Mouse (Mus musculus): ENCODE measurements around the gene Pbxip1.

The Pbxip1 gene

GRCm38 (mm10) chr3:89490790-89491189, 54.3 kb downstream of the Pbxip1 start:
- DNase-seq, result no peak

DNA sequence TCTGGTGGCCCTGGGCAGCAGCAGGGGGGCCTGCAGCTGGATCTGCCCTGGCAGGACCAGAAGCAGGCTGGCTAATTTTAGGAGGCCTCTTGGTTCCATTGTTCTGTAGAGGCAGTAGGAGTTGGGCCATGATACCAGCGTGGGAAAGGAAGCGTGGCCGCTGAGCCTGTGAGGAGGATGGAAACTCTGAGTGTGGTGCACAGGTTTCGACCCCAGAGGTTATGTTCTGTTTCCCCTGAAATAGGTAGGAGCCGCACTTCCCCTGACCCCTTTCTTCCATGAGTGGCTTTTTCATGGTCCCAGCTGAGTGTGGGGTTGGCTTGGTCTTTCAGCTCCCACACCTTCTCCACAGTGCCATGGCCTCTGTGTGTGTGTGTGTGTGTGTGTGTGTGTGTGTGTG, 55.1 kb downstream of the Pbxip1 start:
- no peak for DNase-seq

DNA sequence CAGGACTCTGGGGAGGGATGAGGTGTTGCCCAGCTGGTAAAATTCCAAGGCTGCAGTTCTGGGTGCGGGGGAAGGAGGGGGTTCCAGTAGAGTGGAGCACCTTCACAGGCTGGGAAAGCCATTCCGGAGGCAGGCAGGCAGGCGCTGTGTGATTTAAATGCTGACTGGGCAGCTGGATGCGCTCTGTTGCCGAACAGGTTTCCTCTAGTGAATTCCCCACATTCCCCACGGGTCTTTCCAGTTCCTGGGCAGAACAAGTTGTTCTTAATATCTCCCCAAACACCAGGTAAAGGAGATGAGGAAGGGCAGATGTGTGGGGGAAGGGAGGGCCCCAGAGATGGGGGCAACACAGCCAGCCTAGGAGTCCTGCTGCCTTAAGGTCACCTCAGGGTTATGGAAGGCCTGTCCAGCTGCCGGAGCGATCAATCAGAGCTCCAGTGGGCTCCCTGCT, 56.2 kb downstream of the Pbxip1 start:
- DNase-seq, result no peak

DNA sequence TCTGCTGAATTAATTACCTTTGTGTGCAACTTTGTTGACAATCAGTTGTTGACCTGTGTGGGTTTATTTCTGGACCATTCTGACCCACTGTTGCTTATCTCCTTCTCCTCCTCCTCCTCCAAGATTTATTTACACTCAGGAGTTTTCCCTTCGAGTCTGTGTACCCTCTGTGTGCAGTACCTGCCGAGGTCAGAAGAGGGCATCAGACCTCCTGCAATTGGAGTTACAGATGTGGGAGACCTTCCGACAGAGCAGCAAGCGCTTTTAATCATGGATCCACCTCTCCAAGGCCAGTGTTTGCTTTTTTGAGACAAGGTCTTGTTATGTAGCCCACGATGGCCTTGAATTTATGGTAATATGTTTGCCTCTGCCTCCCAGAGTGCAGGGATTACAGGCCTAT, 58.1 kb downstream of the Pbxip1 start:
- no peak for DNase-seq

- DNase-seq, result no peak
These were observed 59.9 kb downstream of the Pbxip1 start for GRCm38 (mm10) chr3:89496366-89496765.

DNA sequence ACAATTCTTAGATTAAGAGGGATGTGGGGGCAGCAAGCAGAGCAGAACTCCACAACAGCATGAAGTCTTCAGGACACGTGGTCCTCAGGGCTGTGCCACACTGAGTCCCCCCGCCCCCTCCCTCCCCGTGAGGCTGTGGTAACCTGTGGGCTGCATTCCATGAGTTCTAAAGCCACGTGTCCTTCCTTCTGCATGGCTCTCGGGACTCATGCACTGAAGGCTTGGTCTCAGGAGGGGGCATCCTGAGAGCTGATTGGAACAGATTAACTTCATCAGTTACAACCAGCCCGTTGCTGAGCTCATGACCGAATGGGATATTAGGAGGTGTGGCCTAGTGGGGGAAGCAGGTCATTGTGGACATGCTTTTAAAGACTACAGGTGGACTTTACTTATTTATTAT, 63.2 kb downstream of the Pbxip1 start:
- no peak for DNase-seq

Measured in thymus, postnatal 36 days (tissue).